Mouse (Mus musculus) E14TG2a.4 (cell line): ENCODE data around the gene Pdcd2.

Experiments
- CTCF ChIP-seq: conservative IDR thresholded peaks from 2 replicates; pipeline ENCODE4 v1.5.1; 2014; ENCODE audit warnings: low read length
- NANOG ChIP-seq: IDR thresholded peaks from 2 replicates; pipeline ENCODE4 v1.6.1; 2014; ENCODE audit warnings: borderline replicate concordance, low read length, mixed read lengths
- POU5F1 ChIP-seq: IDR thresholded peaks from 2 replicates; pipeline ENCODE4 v1.6.1; 2014; ENCODE audit warnings: low read length, borderline replicate concordance

GRCm38 (mm10) chr17:15535943-15536342, 8.8 kb upstream of the Pdcd2 start:
- TF ChIP-seq NANOG: no peak
- no peak for TF ChIP-seq CTCF
- TF ChIP-seq POU5F1: no peak
